Mouse (Mus musculus): Measurements from ENCODE around the gene Pgm2l1.
A peak's percentile ranks its signal among the peaks of the same experiment; 100 is the strongest.
"Not testable (repeated sequence)": the region's sequence is repeated elsewhere in the genome, so short reads cannot be mapped to it uniquely, and the experiment has no call there.

Gene Pgm2l1

GRCm38 (mm10) chr7:100227896-100228525 is 817 bp downstream of the Pgm2l1 start:
- peak in 1 of 2 experiments; percentile 19 for DNase-seq (ENCODE audit: low spot score in 2 of 2)

GRCm38 (mm10) chr7:100228957-100229356 is 1.8 kb downstream of the Pgm2l1 start:
- no peak for DNase-seq (ENCODE audit: low spot score in 2 of 2)

DNA sequence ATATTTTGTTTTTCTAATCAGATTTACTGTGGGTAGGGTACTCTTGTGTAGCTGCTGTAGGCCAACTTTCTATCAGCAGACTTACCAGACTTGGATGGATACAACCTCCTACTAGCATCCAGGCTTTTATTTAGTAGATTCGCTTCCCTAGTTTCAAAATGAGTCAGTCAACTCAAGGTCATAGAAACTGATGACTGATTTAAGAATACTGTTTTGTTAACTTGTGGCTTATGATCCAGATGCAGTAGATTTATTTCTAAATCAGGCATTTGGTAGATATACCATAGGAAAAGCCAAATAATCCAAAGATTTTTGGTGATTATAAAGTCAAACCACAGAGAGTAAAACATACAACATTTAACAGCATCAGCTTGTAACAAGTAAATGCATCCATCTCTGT is 3.5 kb downstream of the Pgm2l1 start:
- no peak for DNase-seq (ENCODE audit: low spot score in 2 of 2)

DNA sequence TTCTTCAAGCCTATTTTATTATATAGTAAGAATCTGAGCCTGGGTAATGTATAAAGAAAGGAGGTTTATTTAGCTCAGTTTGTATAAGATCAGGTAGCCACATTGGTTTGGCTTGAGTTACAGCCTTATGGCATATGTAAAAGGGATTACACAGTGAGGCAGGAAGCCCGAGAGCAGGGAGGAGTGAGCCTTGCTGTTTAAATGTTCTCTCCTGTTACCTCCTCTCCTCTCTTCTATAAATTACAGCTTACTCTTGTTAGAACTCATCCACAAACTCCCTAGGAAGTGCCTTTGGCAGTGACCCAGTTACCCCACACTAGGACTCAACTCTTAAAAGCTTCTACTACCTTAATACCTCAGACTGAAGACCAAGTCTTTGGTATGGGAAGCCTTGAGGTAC is 4.5 kb downstream of the Pgm2l1 start:
- DNase-seq (ENCODE audit: low spot score in 2 of 2) = no peak

GRCm38 (mm10) chr7:100233681-100234080 is 6.5 kb downstream of the Pgm2l1 start:
- DNase-seq (ENCODE audit: low spot score in 2 of 2) = no peak

GRCm38 (mm10) chr7:100234264-100234885 is 7.2 kb downstream of the Pgm2l1 start:
- peak in 1 of 2 experiments; percentile 39 for DNase-seq (ENCODE audit: low spot score in 2 of 2)

DNA sequence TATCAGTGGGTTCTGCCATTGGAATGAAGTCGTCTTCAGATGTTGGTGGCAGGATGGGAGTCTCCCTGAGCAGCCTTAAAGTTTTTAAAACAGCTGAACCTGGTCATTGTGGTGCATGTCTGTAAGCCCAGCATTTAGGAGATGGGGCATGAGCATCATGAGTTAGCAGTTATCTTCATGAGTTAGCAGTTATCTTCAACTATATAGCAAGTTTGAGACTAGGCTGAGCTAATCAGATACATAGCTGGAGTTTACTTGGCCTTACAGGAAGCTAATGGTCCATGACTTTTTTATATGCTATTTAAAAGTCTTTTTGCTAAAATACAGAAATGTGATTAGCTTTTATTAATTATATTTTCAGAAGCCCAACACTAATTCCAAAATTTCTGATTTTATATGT is 11.1 kb downstream of the Pgm2l1 start:
- DNase-seq (ENCODE audit: low spot score in 2 of 2) = no peak

DNA sequence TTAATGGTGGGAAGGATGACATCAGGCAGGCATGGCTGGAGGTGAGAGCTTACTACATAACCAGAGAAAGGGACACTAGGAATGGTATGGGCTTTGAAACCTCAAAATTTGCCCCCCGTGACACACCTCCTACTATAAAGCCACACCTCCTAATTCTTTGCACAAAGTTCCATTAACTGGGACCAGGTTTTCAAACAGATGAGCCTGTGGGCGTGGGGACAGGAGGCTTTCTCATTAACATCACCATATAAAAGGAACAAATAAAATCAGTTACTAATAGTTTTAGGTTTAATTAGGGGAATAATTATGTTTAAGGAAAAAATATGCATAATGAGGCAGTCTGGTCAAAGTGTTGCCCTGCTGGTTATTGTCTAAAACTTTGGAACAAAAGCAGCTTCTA is 13.4 kb downstream of the Pgm2l1 start:
- no peak for DNase-seq (ENCODE audit: low spot score in 2 of 2)

GRCm38 (mm10) chr7:100243007-100243406 is 15.8 kb downstream of the Pgm2l1 start:
- no peak for DNase-seq (ENCODE audit: low spot score in 2 of 2)

DNA sequence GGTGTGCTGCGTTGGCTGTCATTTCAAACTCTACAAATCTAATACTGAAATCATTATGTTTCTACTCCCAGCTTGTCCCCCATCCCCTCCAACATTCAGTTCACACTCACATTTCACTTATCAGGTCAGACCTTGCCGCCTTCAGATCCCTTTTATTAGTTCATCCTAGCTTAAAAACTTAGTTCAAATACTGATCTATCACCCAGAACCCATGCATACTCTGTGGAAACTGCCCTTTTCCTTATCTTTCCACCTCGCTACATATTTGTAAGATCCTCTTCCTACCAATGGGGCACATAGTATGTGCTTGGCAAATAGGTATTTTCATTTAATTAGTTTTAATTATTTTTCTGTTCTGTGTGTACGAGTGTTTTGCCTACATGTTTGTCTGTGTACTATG is 17.0 kb downstream of the Pgm2l1 start:
- DNase-seq (ENCODE audit: low spot score in 2 of 2) = no peak

GRCm38 (mm10) chr7:100245176-100245575 is 18.0 kb downstream of the Pgm2l1 start:
- no peak for DNase-seq (ENCODE audit: low spot score in 2 of 2)

GRCm38 (mm10) chr7:100250667-100251066 is 23.5 kb downstream of the Pgm2l1 start:
- DNase-seq (ENCODE audit: low spot score in 2 of 2) = no peak

DNA sequence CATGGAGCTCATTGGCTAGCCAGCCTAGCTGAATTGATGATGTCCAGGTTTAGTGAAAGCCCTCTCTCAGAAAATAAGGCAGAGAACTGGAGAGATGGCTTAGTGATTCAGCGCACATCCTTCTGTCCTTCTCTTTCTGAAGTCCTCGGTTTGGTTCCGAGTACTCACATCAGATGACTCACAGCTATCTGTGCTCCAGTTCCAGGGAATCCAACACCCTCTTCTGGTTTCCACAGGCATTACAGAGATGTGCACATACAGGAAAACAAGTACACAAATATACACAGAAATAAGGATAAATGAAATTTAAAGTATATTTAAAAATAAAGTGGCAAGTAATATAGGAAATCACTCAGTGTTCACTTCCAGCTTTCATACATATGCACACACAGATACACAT is 35.2 kb downstream of the Pgm2l1 start:
- DNase-seq (ENCODE audit: low spot score in 2 of 2) = no peak

- not testable (repeated sequence) for DNase-seq (ENCODE audit: low spot score in 2 of 2)
Observed at GRCm38 (mm10) chr7:100264934-100265333, 37.7 kb downstream of the Pgm2l1 start.

DNA sequence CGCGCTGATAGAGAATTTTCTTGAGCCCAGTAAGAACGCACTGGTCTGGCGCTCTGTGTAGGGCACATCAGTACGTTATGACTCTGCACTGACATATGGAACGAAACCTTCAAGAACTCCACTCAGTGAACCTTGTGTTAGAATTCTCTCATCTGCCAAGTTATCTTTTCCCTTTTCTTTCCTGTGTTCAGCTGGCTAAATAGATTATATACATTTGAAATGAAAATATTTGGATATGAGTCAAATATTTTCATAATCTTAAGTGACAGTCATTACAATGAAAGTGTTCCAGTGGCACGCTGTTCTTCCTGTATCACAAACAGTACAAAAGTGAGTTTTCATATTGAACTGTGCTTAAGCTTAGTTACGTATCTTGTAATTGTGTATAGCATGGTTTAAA is 45.2 kb downstream of the Pgm2l1 start:
- no peak for DNase-seq (ENCODE audit: low spot score in 2 of 2)

DNA sequence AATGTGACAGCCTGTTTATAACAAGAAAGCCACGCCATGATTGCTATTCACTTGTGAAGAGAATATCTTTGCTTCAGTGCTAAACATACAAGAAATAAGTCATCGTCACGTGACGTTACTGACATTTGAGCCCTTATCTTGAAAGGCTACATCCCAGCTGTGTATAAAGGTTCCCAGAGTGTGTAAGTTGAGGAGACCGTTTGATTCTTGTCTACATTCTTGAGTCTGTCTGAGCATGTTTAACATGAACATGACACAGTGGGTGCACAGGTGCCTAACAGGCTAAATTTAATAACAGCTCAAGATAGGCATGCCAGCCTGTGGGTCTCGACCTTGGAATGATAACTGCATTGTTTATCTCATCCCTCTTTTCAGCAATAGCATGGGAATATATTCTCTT is 47.3 kb downstream of the Pgm2l1 start:
- no peak for DNase-seq (ENCODE audit: low spot score in 2 of 2)

DNA sequence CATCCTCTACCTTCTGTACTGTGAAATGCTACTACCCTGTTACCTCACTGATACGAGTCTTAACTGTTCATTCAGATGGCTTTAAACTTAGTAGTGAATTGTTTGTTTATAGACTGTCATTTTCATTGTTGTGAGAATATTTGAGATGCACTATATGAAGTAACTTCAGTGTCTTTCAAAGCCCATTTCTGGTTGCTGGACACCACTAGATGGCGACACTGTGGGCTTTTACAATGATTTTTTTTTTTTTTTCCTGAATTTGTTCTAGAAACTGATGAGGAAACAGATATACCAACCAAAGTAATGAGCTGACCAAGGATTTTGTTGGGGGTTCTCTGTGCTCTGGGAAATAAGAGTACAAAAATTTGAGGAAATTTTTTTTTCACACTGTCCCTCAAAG is 49.2 kb downstream of the Pgm2l1 start:
- DNase-seq (ENCODE audit: low spot score in 2 of 2) = no peak

GRCm38 (mm10) chr7:100279803-100280202 is 52.6 kb downstream of the Pgm2l1 start:
- peak in 1 of 2 experiments; percentile 38 for DNase-seq (ENCODE audit: low spot score in 2 of 2)

- DNase-seq (ENCODE audit: low spot score in 2 of 2) = no peak
Observed at GRCm38 (mm10) chr7:100281596-100281995, 54.4 kb downstream of the Pgm2l1 start.

DNA sequence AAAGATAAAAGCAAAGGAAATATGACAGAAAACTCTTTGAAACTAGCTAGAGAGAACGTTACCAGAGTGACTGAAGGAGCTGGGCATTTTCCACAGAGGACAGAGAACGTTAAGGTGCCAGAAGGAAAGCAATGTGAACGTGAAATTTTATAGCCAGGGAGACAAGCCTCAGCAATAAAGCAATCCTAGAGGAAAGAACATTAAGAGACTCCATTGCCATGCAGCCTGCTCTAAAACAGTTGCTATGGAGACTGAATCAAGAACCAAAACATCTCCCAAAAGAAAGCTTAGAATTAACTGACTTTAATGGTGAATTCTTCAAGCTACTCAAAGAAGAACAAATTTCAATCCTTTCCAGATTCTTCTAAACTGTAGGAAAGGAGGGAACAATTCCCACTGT is 56.1 kb downstream of the Pgm2l1 start:
- no peak for DNase-seq (ENCODE audit: low spot score in 2 of 2)

- no peak for DNase-seq (ENCODE audit: low spot score in 2 of 2)
Observed at GRCm38 (mm10) chr7:100285383-100285782, 58.2 kb downstream of the Pgm2l1 start, which contains the start of gene P4ha3. P4ha3 (plus strand) TSS chr7:100285520.

DNA sequence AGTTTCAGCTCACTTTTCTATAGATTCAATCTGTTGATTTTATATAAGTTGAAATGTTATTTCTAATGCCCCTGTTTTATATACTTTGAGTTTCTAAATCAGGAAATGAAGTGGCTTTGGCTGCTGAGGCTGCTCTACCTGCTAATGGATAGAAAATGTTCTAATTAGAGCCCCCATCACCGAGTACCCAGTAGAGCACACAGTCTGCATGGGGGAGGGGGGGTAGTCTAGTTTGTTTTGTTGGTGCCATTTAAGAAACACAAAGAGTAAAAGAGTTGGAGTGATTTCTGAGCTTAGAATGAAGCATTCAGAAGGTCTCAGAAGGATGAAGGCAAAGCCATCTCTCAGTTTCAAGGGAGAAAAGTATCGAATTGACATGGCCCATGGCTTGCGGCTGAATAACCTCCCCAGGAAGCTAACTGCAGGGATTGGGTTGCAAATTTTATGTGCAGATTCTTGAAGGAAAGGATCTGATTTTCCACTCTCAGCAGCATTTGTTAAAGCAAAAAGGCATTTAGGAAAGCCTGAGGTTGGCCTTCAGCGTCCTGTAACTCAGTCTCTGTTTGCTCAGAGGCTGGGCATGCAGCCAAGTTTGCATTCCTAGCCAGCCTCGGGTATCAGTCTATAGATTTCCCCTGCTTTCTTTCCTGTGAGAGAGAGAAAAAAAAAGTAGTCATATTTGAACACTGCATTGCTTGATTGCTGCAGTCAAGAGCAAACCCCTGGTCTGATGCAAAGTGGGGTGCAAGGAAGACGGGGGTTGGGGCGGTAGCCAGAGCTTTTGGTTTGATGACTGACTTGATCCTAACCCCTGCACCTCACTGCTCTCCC is 60.8 kb downstream of the Pgm2l1 start:
- peak in 1 of 2 experiments; percentile 36 for DNase-seq (ENCODE audit: low spot score in 2 of 2)

- no peak for DNase-seq (ENCODE audit: low spot score in 2 of 2)
Observed at GRCm38 (mm10) chr7:100288622-100289021, 61.4 kb downstream of the Pgm2l1 start.

Data from cerebellum, postnatal 4 days (tissue).